Mouse (Mus musculus) liver, embryonic 14.5 days (tissue): ENCODE measurements around the gene Slit1.

Source experiments
- CTCF ChIP-seq: IDR thresholded peaks from 2 replicates; pipeline ENCODE4 v1.5.1; 2016; ENCODE audit warnings: antibody characterized with exemption, low read depth, control low read depth
- EP300 ChIP-seq: IDR thresholded peaks from 2 replicates; pipeline ENCODE4 v1.6.1; 2016; ENCODE audit warnings: antibody characterized with exemption, low read depth

- TF ChIP-seq CTCF (no peak), EP300 (no peak)
Observed at GRCm38 (mm10) chr19:41618771-41619385, 124.6 kb downstream of the Slit1 start.
